Comparison of ENCODE assay signal across 9 mouse cellular contexts in the genomic region with DNA sequence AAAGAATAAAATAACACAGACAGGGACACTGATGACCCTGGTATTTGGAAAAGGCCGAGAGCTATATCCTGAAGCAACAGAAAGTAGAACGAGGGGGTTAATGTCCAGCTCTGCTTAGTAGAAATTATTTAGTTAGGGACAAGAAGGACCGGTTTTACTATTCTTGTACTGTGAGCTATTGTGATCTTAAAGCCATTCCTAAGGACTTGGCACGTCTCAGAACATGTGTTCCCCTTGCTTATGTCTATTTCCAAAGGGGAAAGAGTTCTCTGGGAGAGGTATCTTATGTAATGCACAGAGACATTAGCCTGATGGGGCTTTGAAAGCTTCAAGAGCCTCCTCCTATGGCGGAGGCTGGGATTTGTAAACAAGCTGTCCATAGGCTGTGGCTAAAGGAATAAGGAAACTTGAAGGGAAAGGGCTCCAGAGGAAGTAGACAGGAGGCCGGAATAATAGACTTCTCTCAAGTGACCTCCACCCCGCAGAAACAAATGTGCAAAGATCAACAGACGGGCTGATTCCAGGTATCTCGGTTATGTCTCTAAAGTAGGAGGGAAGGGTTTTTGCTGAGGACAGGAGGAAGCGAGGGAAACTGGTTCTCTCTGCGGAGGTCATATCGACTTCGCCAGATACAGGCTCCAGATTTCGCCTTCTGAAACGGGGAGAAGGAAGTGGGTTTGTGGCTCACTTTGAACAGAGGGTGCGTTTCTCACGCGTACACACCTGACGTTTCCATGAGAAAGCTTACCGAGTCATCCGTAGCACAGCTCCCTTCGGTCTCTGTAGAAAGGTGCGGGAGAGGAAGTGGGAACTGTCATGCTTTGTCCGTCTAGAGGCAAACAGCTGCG. TPM values are rescaled to one million over a fixed set of nuclear protein-coding genes. Genes with fewer than 3 reads are reported as not detected.
A peak's percentile ranks its signal among the peaks of the same experiment; 100 is the strongest.
DNase-seq lines count a peak whose midpoint lies in the region; ATAC-seq and TF ChIP-seq lines count a peak whose summit lies in the region.
"Had no signal": no experiment of that assay in that cellular context is flagged by ENCODE, and none has a peak within 500 bp of the region (broad histone marks: within the 10 kb centered on the region; RNA-seq: fewer than 3 reads in every experiment).

No protein-coding gene starts in this region.

- peak overlapping the region; percentile 41; the same call in 1 of the 2 replicates for H3K27ac ChIP-seq in embryonic facial prominence, embryonic 15.5 days (replicated peaks)
- peak overlapping the region; percentile 26; the same call in 1 of the 2 replicates for H3K27ac ChIP-seq in liver, postnatal 0 days (ENCODE audit: low read depth)
- peak overlapping the region; percentile 93 for H3K27ac ChIP-seq in stomach, embryonic 16.5 days (ENCODE audit: low read length)
- H3K27ac ChIP-seq: embryonic facial prominence, embryonic 13.5 days had no signal

- no peak overlapping the region for H3K9ac ChIP-seq in embryonic facial prominence, embryonic 15.5 days
- no peak overlapping the region for H3K9ac ChIP-seq in liver, postnatal 0 days (replicated peaks)
- peak overlapping the region; percentile 62 for H3K9ac ChIP-seq in stomach, embryonic 16.5 days (ENCODE audit: low read length)
- H3K9ac ChIP-seq: embryonic facial prominence, embryonic 13.5 days had no signal

- ATAC-seq in embryonic facial prominence, embryonic 15.5 days (ENCODE audit: insufficient number of reproducible peaks, low FRiP score, low TSS enrichment, low read depth), result no peak
- ATAC-seq in liver, postnatal 0 days, result no peak
- ATAC-seq in stomach, embryonic 16.5 days (ENCODE audit: insufficient read depth, low FRiP score), result peak; percentile 82; the same call in 1 of the 2 replicates

- H3K27me3 ChIP-seq in embryonic facial prominence, embryonic 15.5 days, result no peaks in the 10 kb centered on the region
- no peaks in the 10 kb centered on the region for H3K27me3 ChIP-seq in liver, postnatal 0 days (ENCODE audit: insufficient read depth, low read length)
- no peaks in the 10 kb centered on the region for H3K27me3 ChIP-seq in stomach, embryonic 16.5 days (ENCODE audit: control insufficient read depth, insufficient read depth, low read length)
- H3K27me3 ChIP-seq: embryonic facial prominence, embryonic 13.5 days had no signal

- no peak overlapping the region for H3K4me2 ChIP-seq in embryonic facial prominence, embryonic 15.5 days (replicated peaks)
- H3K4me2 ChIP-seq in liver, postnatal 0 days (ENCODE audit: low read depth, low read length), result peak overlapping the region; percentile 56
- H3K4me2 ChIP-seq in stomach, embryonic 16.5 days (ENCODE audit: low read depth, low read length), result peak overlapping the region; percentile 48
- H3K4me2 ChIP-seq: embryonic facial prominence, embryonic 13.5 days had no signal

- no peak for TF ChIP-seq CTCF in liver, postnatal 0 days (IDR thresholded peaks at IDR 0.05; ENCODE audit: low read depth)

- H3K36me3 ChIP-seq in embryonic facial prominence, embryonic 15.5 days, result no peaks in the 10 kb centered on the region
- no peaks in the 10 kb centered on the region for H3K36me3 ChIP-seq in liver, postnatal 0 days (replicated peaks; ENCODE audit: insufficient read depth, low read length)
- H3K36me3 ChIP-seq in stomach, embryonic 16.5 days (ENCODE audit: control insufficient read depth, insufficient read depth, low read length), result no peaks in the 10 kb centered on the region
- H3K36me3 ChIP-seq: embryonic facial prominence, embryonic 13.5 days had no signal

- no peaks in the 10 kb centered on the region for H3K9me3 ChIP-seq in embryonic facial prominence, embryonic 15.5 days (replicated peaks)
- no peaks in the 10 kb centered on the region for H3K9me3 ChIP-seq in liver, postnatal 0 days (ENCODE audit: low read length)
- no peaks in the 10 kb centered on the region for H3K9me3 ChIP-seq in stomach, embryonic 16.5 days (replicated peaks; ENCODE audit: control insufficient read depth, low read length)
- H3K9me3 ChIP-seq: embryonic facial prominence, embryonic 13.5 days had no signal

- H3K4me3 ChIP-seq in embryonic facial prominence, embryonic 15.5 days (replicated peaks), result no peak overlapping the region; the same call in 1 of the 2 replicates
- peak overlapping the region; percentile 26 for H3K4me3 ChIP-seq in liver, postnatal 0 days (ENCODE audit: low read depth, low read length)
- peak overlapping the region; percentile 47 for H3K4me3 ChIP-seq in stomach, embryonic 16.5 days (replicated peaks; ENCODE audit: low read length)
- H3K4me3 ChIP-seq: embryonic facial prominence, embryonic 13.5 days had no signal

- no peaks in the 10 kb centered on the region for H3K4me1 ChIP-seq in embryonic facial prominence, embryonic 15.5 days
- H3K4me1 ChIP-seq in liver, postnatal 0 days (ENCODE audit: insufficient read depth), result peaks cover 34% of the 10 kb centered on the region
- peaks cover 5% of the 10 kb centered on the region; the same call in 1 of the 2 replicates for H3K4me1 ChIP-seq in stomach, embryonic 16.5 days (ENCODE audit: control insufficient read depth, insufficient read depth, low read length)
- H3K4me1 ChIP-seq: embryonic facial prominence, embryonic 13.5 days had no signal

- peak; percentile 6 for DNase-seq in kidney, adult 18-20 months
- DNase-seq in kidney, adult 11 months, result no peak
- no peak for DNase-seq in liver, postnatal 0 days
- no peak for DNase-seq in frontal cortex, postnatal 14 days (ENCODE audit: low spot score in 2 of 2)
- DNase-seq in layer of hippocampus, adult 18-20 months (ENCODE audit: low spot score in 2 of 2), result no peak
- no peak for DNase-seq in retina, embryonic 14.5 days (ENCODE audit: low spot score)

- no peak for TF ChIP-seq EP300 in liver, postnatal 0 days (IDR thresholded peaks at IDR 0.05; ENCODE audit: low read depth)

- WGBS in embryonic facial prominence, embryonic 15.5 days, result 70% methylated on average over 25 of the region's 25 CpGs
- 33% methylated on average over 25 of the region's 25 CpGs for WGBS in liver, postnatal 0 days (ENCODE audit: insufficient replicate concordance)
- 47% methylated on average over 25 of the region's 25 CpGs for WGBS in stomach, embryonic 16.5 days

RNA-seq across cellular contexts. Expression of a gene that starts 5.4 kb away (rescaled TPM):
- polyA plus RNA-seq in embryonic facial prominence, embryonic 15.5 days (2015; fragmentation: Nextera tagmentation; extraction: Ambion mirVana), result 36.0 and 37.4 TPM in 2 replicates
- polyA plus RNA-seq in liver, postnatal 0 days (2015; fragmentation: Nextera tagmentation; extraction: Ambion mirVana), result 39.4 and 45.5 TPM in 2 replicates
- polyA plus RNA-seq in stomach, embryonic 16.5 days (2015; fragmentation: Nextera tagmentation; extraction: Ambion mirVana), result 64.9 and 65.3 TPM in 2 replicates
- 1 to 10 TPM; 5.2 to 6.0 TPM for total RNA-seq in layer of hippocampus, adult 18-20 months (2021)

RNA-seq across cellular contexts. Expression of a gene that starts 5.7 kb away (rescaled TPM):
- not detected in 2 replicates for polyA plus RNA-seq in embryonic facial prominence, embryonic 15.5 days (2015; fragmentation: Nextera tagmentation; extraction: Ambion mirVana)
- not detected in 2 replicates for polyA plus RNA-seq in liver, postnatal 0 days (2015; fragmentation: Nextera tagmentation; extraction: Ambion mirVana)
- polyA plus RNA-seq in stomach, embryonic 16.5 days (2015; fragmentation: Nextera tagmentation; extraction: Ambion mirVana), result not detected in 2 replicates
- total RNA-seq in layer of hippocampus, adult 18-20 months (2021), result not detected
- polyA plus RNA-seq: embryonic facial prominence, embryonic 13.5 days had no signal

Comparison
In these comparisons a context has a peak if more than half of its experiments do, and no peak if none do; other contexts are left out.
1. H3K27ac ChIP-seq: peak in every context shown above with its lines; median percentile 93 in stomach, embryonic 16.5 days; 41 in embryonic facial prominence, embryonic 15.5 days; 26 in liver, postnatal 0 days.